ENCODE assay signal across 8 mouse cellular contexts in the genomic region with DNA sequence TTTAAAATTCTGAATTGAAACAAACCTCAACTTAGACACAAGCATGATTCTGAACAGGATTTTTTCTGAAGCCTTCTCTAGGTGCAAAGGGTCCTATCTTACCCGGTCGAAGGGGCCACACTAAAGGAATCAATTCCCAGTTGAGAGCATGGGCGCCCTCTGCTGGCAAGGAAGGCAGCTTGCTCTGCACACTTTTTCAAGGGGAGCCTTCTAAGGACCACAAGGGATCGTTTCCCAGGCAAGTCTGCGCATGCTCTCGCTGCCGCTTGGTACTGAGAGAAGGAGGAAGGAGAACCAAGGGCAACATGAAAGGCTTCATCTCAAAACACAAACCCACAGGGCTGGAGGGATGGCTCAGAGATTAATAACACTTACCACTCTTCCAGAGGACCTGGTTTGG. TPM values are rescaled to one million over a fixed set of nuclear protein-coding genes. Genes with fewer than 3 reads are reported as not detected.
DNase-seq lines count a peak whose midpoint lies in the region; ATAC-seq and TF ChIP-seq lines count a peak whose summit lies in the region.
"Had no signal": no experiment of that assay in that cellular context is flagged by ENCODE, and none has a peak within 500 bp of the region (broad histone marks: within the 10 kb centered on the region; RNA-seq: fewer than 3 reads in every experiment).

No protein-coding gene starts in this region.

- peaks cover under 1% of the 10 kb centered on the region for H3K36me3 ChIP-seq in liver, embryonic 14.5 days (replicated peaks; ENCODE audit: control insufficient read depth, insufficient read depth, low read depth)

- H3K27ac ChIP-seq in liver, embryonic 14.5 days = no peak overlapping the region
- H3K27ac ChIP-seq in olfactory bulb, adult 2 months (ENCODE audit: insufficient read depth, low read depth, low read length) = no peak overlapping the region; the same call in 1 of the 2 replicates
- H3K27ac ChIP-seq: limb, embryonic 15.5 days had no signal

- no peak for TF ChIP-seq POLR2A in olfactory bulb, adult 2 months (IDR thresholded peaks at IDR 0.05; ENCODE audit: insufficient read depth, low read depth, low read length)

- no peak for ATAC-seq in liver, embryonic 14.5 days (ENCODE audit: insufficient read depth)

- TF ChIP-seq CTCF in liver, embryonic 14.5 days (IDR thresholded peaks at IDR 0.05; ENCODE audit: low read depth) = peak; percentile 82
- peak; percentile 65 for TF ChIP-seq CTCF in olfactory bulb, adult 2 months (IDR thresholded peaks at IDR 0.05; ENCODE audit: insufficient read depth, low read depth, low read length)

- H3K9me3 ChIP-seq in liver, embryonic 14.5 days (ENCODE audit: control insufficient read depth, low read length) = no peaks in the 10 kb centered on the region
- H3K9me3 ChIP-seq: limb, embryonic 15.5 days had no signal

- no peak overlapping the region for H3K9ac ChIP-seq in liver, embryonic 14.5 days (replicated peaks)
- H3K9ac ChIP-seq: limb, embryonic 15.5 days had no signal

- H3K27me3 ChIP-seq in liver, embryonic 14.5 days (ENCODE audit: control insufficient read depth, insufficient read depth, low read length) = no peaks in the 10 kb centered on the region
- H3K27me3 ChIP-seq: limb, embryonic 15.5 days had no signal

- no peak overlapping the region for H3K4me3 ChIP-seq in liver, embryonic 14.5 days (ENCODE audit: insufficient read depth in 1 of 2, low read depth in 2 of 2, low read length in 2 of 2)
- H3K4me3 ChIP-seq in olfactory bulb, adult 2 months (ENCODE audit: insufficient read depth, low read depth, low read length) = no peak overlapping the region
- H3K4me3 ChIP-seq: limb, embryonic 15.5 days had no signal

- no peak overlapping the region for H3K4me2 ChIP-seq in liver, embryonic 14.5 days (ENCODE audit: low read depth)
- H3K4me2 ChIP-seq: limb, embryonic 15.5 days had no signal

- DNase-seq in CD4-positive helper T cell, adult 2 months (ENCODE audit: low read depth, low spot score) = peak; percentile 33
- DNase-seq in Muller cell, postnatal 12 days (ENCODE audit: inconsistent ontology term) = peak; percentile 38
- peak; percentile 32 to 44 for DNase-seq in cerebellum, postnatal 36 days
- DNase-seq in gastrocnemius, postnatal 14 days = peak; percentile 44
- peak; percentile 83 for DNase-seq in kidney, postnatal 10 days
- DNase-seq in liver, embryonic 14.5 days (ENCODE audit: low read depth in 3 of 3, low spot score in 3 of 3) = peak; percentile 22 to 43 (median 30)

- WGBS in liver, embryonic 14.5 days (ENCODE audit: insufficient replicate concordance) = 22% methylated on average over 7 of the region's 7 CpGs
- WGBS in olfactory bulb, adult 2 months = 2% methylated on average over 7 of the region's 7 CpGs

- no peak for TF ChIP-seq EP300 in liver, embryonic 14.5 days (IDR thresholded peaks at IDR 0.05; ENCODE audit: low read depth)

- H3K4me1 ChIP-seq in liver, embryonic 14.5 days (replicated peaks; ENCODE audit: control insufficient read depth in 2 of 2, insufficient read depth in 2 of 2, low read length in 1 of 2) = 0 out of 4 replicates have a peak, but pooled peaks cover 0 to 5% of the 10 kb centered on the region in 2 experiments
- peaks cover 3% of the 10 kb centered on the region for H3K4me1 ChIP-seq in olfactory bulb, adult 2 months (ENCODE audit: control insufficient read depth, insufficient read depth, low read length)
- H3K4me1 ChIP-seq: limb, embryonic 15.5 days had no signal

- intact Hi-C loops in gastrocnemius, postnatal 14 days (cut with DNase I; ENCODE audit: low total_unique reads) = no loop called here

RNA-seq across cellular contexts. Expression of a gene that starts 8.9 kb away (rescaled TPM):
- total RNA-seq in gastrocnemius, postnatal 14 days (2021) = not detected
- not detected in 2 replicates for polyA plus RNA-seq in liver, embryonic 14.5 days (2012; rRNA removed)
- not detected in 2 replicates for polyA plus RNA-seq in liver, embryonic 14.5 days (2014; fragmentation: Nextera tagmentation; extraction: Ambion mirVana)
- not detected in 2 replicates for polyA plus RNA-seq in olfactory bulb, adult 2 months (2012; ENCODE audit: insufficient read depth, insufficient read length, low replicate concordance, missing spikeins)
- polyA plus RNA-seq: limb, embryonic 15.5 days had no signal

RNA-seq across cellular contexts. Expression of a gene that starts 48.7 kb away (rescaled TPM):
- 1 to 10 TPM in 1 of 2 experiments, under 1 TPM in 1; 0.82 to 1.8 TPM for total RNA-seq in gastrocnemius, postnatal 14 days (2021)
- 0.01 TPM in 1 of 2 replicates, not detected in the other for polyA plus RNA-seq in liver, embryonic 14.5 days (2012; rRNA removed)
- polyA plus RNA-seq in liver, embryonic 14.5 days (2014; fragmentation: Nextera tagmentation; extraction: Ambion mirVana) = not detected in 2 replicates
- polyA plus RNA-seq in olfactory bulb, adult 2 months (2012; ENCODE audit: insufficient read depth, insufficient read length, low replicate concordance, missing spikeins) = not detected in 2 replicates

Comparison
In these comparisons a context has a peak if more than half of its experiments do, and no peak if none do; other contexts are left out.
1. DNase-seq: peak in every context shown above with its lines; median percentile 83 in kidney, postnatal 10 days; 44 in gastrocnemius, postnatal 14 days; 38 in Muller cell, postnatal 12 days; 38 in cerebellum, postnatal 36 days; 33 in CD4-positive helper T cell, adult 2 months; 30 in liver, embryonic 14.5 days.